Mouse (Mus musculus): ENCODE measurements around the gene 4930451I11Rik. TPM values are rescaled to one million over a fixed set of nuclear protein-coding genes. Genes with fewer than 3 reads are reported as not detected.

The 4930451I11Rik gene
- polyA plus RNA-seq, 2 experiments from 2014 or later: not detected

Other genes starting within 250 kb of the 4930451I11Rik start
- under 1 TPM; 0.80 to 0.98 TPM for gene Apobr, start 246.7 kb downstream of the 4930451I11Rik start, polyA plus RNA-seq (2017; shearing (Covaris generic))
- gene Cln3, start 245.8 kb downstream of the 4930451I11Rik start, polyA plus RNA-seq (2017; shearing (Covaris generic)): 10 to 100 TPM; 42.7 to 46.2 TPM
- not detected for gene Il27, start 236.7 kb downstream of the 4930451I11Rik start, polyA plus RNA-seq (2017; shearing (Covaris generic))
- gene Nupr1, start 200.8 kb downstream of the 4930451I11Rik start, polyA plus RNA-seq (2017; shearing (Covaris generic)): under 1 TPM in 1 of 2 experiments, not detected in 1; 0.54 TPM
- gene Sgf29, start 182.3 kb downstream of the 4930451I11Rik start, polyA plus RNA-seq (2017; shearing (Covaris generic)): 100 to 1,000 TPM in 1 of 2 experiments, 10 to 100 TPM in 1; 73.9 to 103 TPM
- under 1 TPM in 1 of 2 experiments, not detected in 1; 0.42 TPM for gene Sult1a1, start 155.2 kb downstream of the 4930451I11Rik start, polyA plus RNA-seq (2017; shearing (Covaris generic))
- gene Bola2, start 136.2 kb downstream of the 4930451I11Rik start, polyA plus RNA-seq (2017; shearing (Covaris generic)): 100 to 1,000 TPM in 1 of 2 experiments, 10 to 100 TPM in 1; 90.0 to 201 TPM
- 10 to 100 TPM in 1 of 2 experiments, 1 to 10 TPM in 1; 9.7 to 10.0 TPM for gene Slx1b, start 135.9 kb downstream of the 4930451I11Rik start, polyA plus RNA-seq (2017; shearing (Covaris generic))
- 1,000 to 10,000 TPM; 2,153 to 2,681 TPM for gene Coro1a, start 123.9 kb downstream of the 4930451I11Rik start, polyA plus RNA-seq (2017; shearing (Covaris generic))
- gene Mapk3, start 72.0 kb downstream of the 4930451I11Rik start, polyA plus RNA-seq (2017; shearing (Covaris generic)): 10 to 100 TPM; 12.7 to 22.3 TPM
- 100 to 1,000 TPM; 144 to 253 TPM for gene Gdpd3, start 65.3 kb downstream of the 4930451I11Rik start, polyA plus RNA-seq (2017; shearing (Covaris generic))
- 100 to 1,000 TPM; 101 to 105 TPM for gene Ypel3, start 54.7 kb downstream of the 4930451I11Rik start, polyA plus RNA-seq (2017; shearing (Covaris generic))
- 1 to 10 TPM; 2.7 to 2.8 TPM for gene Tbx6, start 50.2 kb downstream of the 4930451I11Rik start, polyA plus RNA-seq (2017; shearing (Covaris generic))
- gene Ppp4c, start 39.1 kb downstream of the 4930451I11Rik start, polyA plus RNA-seq (2017; shearing (Covaris generic)): 100 to 1,000 TPM; 133 to 149 TPM
- not detected for gene Fam57b, start 34.0 kb downstream of the 4930451I11Rik start, polyA plus RNA-seq (2017; shearing (Covaris generic))
- gene Doc2a, start 15.8 kb upstream of the 4930451I11Rik start, polyA plus RNA-seq (2017; shearing (Covaris generic)): not detected
- gene Hirip3, start 30.3 kb upstream of the 4930451I11Rik start, polyA plus RNA-seq (2017; shearing (Covaris generic)): 10 to 100 TPM; 10.5 to 18.4 TPM
- gene Ino80e, start 30.7 kb upstream of the 4930451I11Rik start, polyA plus RNA-seq (2017; shearing (Covaris generic)): 10 to 100 TPM; 54.8 to 82.2 TPM
- 10 to 100 TPM; 16.8 to 19.5 TPM for gene Taok2, start 53.1 kb upstream of the 4930451I11Rik start, polyA plus RNA-seq (2017; shearing (Covaris generic))
- 10 to 100 TPM; 43.7 to 56.1 TPM for gene Tmem219, start 91.3 kb upstream of the 4930451I11Rik start, polyA plus RNA-seq (2017; shearing (Covaris generic))
- gene Kctd13, start 97.2 kb upstream of the 4930451I11Rik start, polyA plus RNA-seq (2017; shearing (Covaris generic)): 1 to 10 TPM; 7.7 to 8.4 TPM
- under 1 TPM in 1 of 2 experiments, not detected in 1; 0.46 TPM for gene Asphd1, start 117.9 kb upstream of the 4930451I11Rik start, polyA plus RNA-seq (2017; shearing (Covaris generic))
- gene Sez6l2, start 118.9 kb upstream of the 4930451I11Rik start, polyA plus RNA-seq (2017; shearing (Covaris generic)): under 1 TPM; 0.17 to 0.58 TPM
- 100 to 1,000 TPM; 119 to 136 TPM for gene Cdipt, start 144.3 kb upstream of the 4930451I11Rik start, polyA plus RNA-seq (2017; shearing (Covaris generic))
- gene Cdiptos, start 144.5 kb upstream of the 4930451I11Rik start, polyA plus RNA-seq (2017; shearing (Covaris generic)): 1 to 10 TPM in 1 of 2 experiments, under 1 TPM in 1; 0.37 to 1.5 TPM
- 10 to 100 TPM; 12.5 to 18.3 TPM for gene Mvp, start 183.0 kb upstream of the 4930451I11Rik start, polyA plus RNA-seq (2017; shearing (Covaris generic))
- gene Pagr1b, start 184.8 kb upstream of the 4930451I11Rik start, polyA plus RNA-seq (2017; shearing (Covaris generic)): not detected
- 10 to 100 TPM; 39.6 to 56.7 TPM for gene Pagr1a, start 185.7 kb upstream of the 4930451I11Rik start, polyA plus RNA-seq (2017; shearing (Covaris generic))
- gene Gm42742, start 189.5 kb upstream of the 4930451I11Rik start, polyA plus RNA-seq (2017; shearing (Covaris generic)): 10 to 100 TPM; 26.4 to 31.8 TPM
- 1 to 10 TPM in 1 of 2 experiments, not detected in 1; 2.1 TPM for gene Prrt2, start 189.6 kb upstream of the 4930451I11Rik start, polyA plus RNA-seq (2017; shearing (Covaris generic))
- gene Maz, start 195.4 kb upstream of the 4930451I11Rik start, polyA plus RNA-seq (2017; shearing (Covaris generic)): 10 to 100 TPM; 19.0 to 19.1 TPM
- gene Kif22, start 210.8 kb upstream of the 4930451I11Rik start, polyA plus RNA-seq (2017; shearing (Covaris generic)): 10 to 100 TPM; 38.7 to 48.2 TPM